Mouse (Mus musculus): Measurements from ENCODE around the gene Olfr651.

GRCm38 (mm10) chr7:104501589-104502371 is 48.2 kb upstream of the Olfr651 start:
- TF ChIP-seq CTCF (IDR thresholded peaks at IDR 0.05; ENCODE audit: borderline replicate concordance, insufficient read depth, low read depth, low read length), result no peak
- TF ChIP-seq POLR2A (IDR thresholded peaks at IDR 0.05; ENCODE audit: borderline replicate concordance, insufficient read depth, low read length), result no peak
